Mouse (Mus musculus) ES-CJ7 (cell line): ENCODE data around the gene Adra2a.

ENCODE experiments used
- DNase-seq: peaks from one replicate; pipeline ENCODE4 v3.0.0; 2011; ENCODE audit warnings: low read depth, low spot score

Gene Adra2a

GRCm38 (mm10) chr19:54076362-54077349, 32.7 kb downstream of the Adra2a start:
- no peak for DNase-seq

GRCm38 (mm10) chr19:54081303-54081702, 37.4 kb downstream of the Adra2a start:
- DNase-seq = no peak

DNA sequence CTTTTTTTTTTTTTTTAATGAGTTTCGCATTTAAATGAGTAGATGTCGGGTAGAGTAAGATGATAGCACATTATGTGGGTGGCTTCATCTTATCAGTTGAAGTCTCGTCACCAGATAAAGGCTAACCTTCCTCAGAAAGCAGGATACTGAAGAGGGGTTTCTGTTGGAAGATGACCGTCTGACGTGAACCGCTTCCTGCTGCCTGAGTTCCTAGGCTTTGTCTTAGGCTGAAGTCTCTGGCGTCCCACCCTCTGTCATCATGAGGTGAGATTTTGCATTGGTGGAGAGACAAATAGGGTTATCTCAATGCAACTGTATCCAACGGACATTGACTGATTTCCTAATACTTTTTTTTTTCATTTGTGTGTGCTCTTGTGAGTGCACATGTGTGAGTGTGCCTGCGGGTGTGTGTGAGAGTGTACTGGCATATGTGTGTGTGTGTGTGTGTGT, 37.8 kb downstream of the Adra2a start:
- no peak for DNase-seq

GRCm38 (mm10) chr19:54087319-54087718, 43.4 kb downstream of the Adra2a start:
- DNase-seq = no peak

GRCm38 (mm10) chr19:54093599-54093998, 49.6 kb downstream of the Adra2a start:
- DNase-seq = no peak

GRCm38 (mm10) chr19:54095716-54096115, 51.8 kb downstream of the Adra2a start:
- DNase-seq = no peak

- no peak for DNase-seq
These were observed 54.4 kb downstream of the Adra2a start for GRCm38 (mm10) chr19:54098367-54098766.
